Mouse (Mus musculus): Measurements from ENCODE around the gene Fam228b. TPM values are rescaled to one million over a fixed set of nuclear protein-coding genes. Genes with fewer than 3 reads are reported as not detected.
"Not testable (repeated sequence)": the region's sequence is repeated elsewhere in the genome, so short reads cannot be mapped to it uniquely, and the experiment has no call there.

Gene Fam228b
- polyA plus RNA-seq, 1 experiment from 2014 or later, result 4.8 TPM

- ATAC-seq (ENCODE audit: low read depth); H3K36me3 ChIP-seq; H3K27me3 ChIP-seq; H3K4me3 ChIP-seq; H3K4me1 ChIP-seq (replicated peaks); H3K4me2 ChIP-seq; H3K27ac ChIP-seq (replicated peaks); H3K9ac ChIP-seq; H3K9me3 ChIP-seq: not testable (repeated sequence)
- 92% methylated on average over 9 of the region's 9 CpGs for WGBS
These were observed 12.8 kb upstream of the Fam228b start for GRCm38 (mm10) chr12:4781725-4782404.

DNA sequence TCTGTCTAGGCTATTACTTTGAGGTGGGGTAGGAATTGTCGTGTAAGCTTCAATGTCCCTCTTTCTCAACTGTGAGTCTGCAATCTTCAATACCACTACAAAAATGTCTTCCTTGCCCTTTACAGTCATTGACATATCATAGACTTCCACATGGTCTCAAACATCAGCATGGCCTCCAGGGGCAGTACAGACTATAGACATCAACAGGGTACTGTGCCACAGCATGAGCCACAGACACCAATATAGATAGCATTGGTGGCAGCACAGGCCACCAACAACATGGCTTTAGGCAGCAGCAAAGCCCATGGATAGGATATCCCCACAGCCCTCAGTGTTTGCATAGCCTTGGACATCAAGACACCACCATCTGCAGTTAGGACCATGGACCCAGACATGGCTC, 12.2 kb upstream of the Fam228b start:
- Histone ChIP-seq H3K4me3 (no peak overlapping the region), H3K27me3 (no peaks in the 10 kb centered on the region), H3K9me3 (no peaks in the 10 kb centered on the region), H3K9ac (no peak overlapping the region), H3K4me2 (no peak overlapping the region), H3K4me1 (replicated peaks) (no peaks in the 10 kb centered on the region), H3K36me3 (no peaks in the 10 kb centered on the region), H3K27ac (replicated peaks) (no peak overlapping the region)
- WGBS, result 90% methylated on average over 1 of the region's 1 CpGs
- ATAC-seq (ENCODE audit: low read depth), result no peak

- Histone ChIP-seq H3K9me3 (no peaks in the 10 kb centered on the region), H3K4me2 (no peak overlapping the region), H3K36me3 (no peaks in the 10 kb centered on the region), H3K9ac (no peak overlapping the region), H3K4me3 (no peak overlapping the region), H3K27ac (replicated peaks) (no peak overlapping the region), H3K27me3 (no peaks in the 10 kb centered on the region), H3K4me1 (replicated peaks) (no peaks in the 10 kb centered on the region)
- no peak for ATAC-seq (ENCODE audit: low read depth)
- WGBS, result 78% methylated on average over 2 of the region's 2 CpGs
These were observed 11.2 kb upstream of the Fam228b start for GRCm38 (mm10) chr12:4780245-4780644.

- Histone ChIP-seq H3K9me3 (no peaks in the 10 kb centered on the region), H3K27me3 (no peaks in the 10 kb centered on the region), H3K4me1 (replicated peaks) (no peaks in the 10 kb centered on the region), H3K4me2 (no peak overlapping the region), H3K9ac (no peak overlapping the region), H3K36me3 (no peaks in the 10 kb centered on the region), H3K27ac (replicated peaks) (no peak overlapping the region), H3K4me3 (no peak overlapping the region)
- WGBS, result 92% methylated on average over 6 of the region's 6 CpGs
- ATAC-seq (ENCODE audit: low read depth), result no peak
These were observed 8.7 kb upstream of the Fam228b start for GRCm38 (mm10) chr12:4777734-4778133.

DNA sequence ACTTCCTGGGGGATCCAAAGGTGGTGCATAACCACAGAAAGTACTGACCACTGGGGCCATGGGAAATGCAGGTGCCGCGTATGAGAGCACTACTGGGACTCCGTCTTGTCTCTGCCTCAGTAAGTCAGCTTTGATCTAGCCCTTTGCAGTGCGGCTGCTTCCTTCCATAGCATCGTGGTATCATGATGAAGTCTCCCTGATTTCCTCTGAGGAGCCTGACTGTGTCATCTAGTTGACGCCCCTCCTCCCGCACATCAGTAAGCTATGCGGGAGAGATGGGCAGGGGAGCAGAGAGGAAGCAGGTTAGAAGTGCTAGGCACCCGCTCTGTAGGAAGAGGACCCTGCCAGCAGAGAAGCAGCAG, 6.5 kb upstream of the Fam228b start:
- Histone ChIP-seq H3K27me3 (no peaks in the 10 kb centered on the region), H3K4me2 (no peak overlapping the region), H3K27ac (replicated peaks) (no peak overlapping the region), H3K4me1 (replicated peaks) (no peaks in the 10 kb centered on the region), H3K9ac (no peak overlapping the region), H3K9me3 (no peaks in the 10 kb centered on the region), H3K4me3 (no peak overlapping the region), H3K36me3 (no peaks in the 10 kb centered on the region)
- no peak for ATAC-seq (ENCODE audit: low read depth)
- WGBS, result 82% methylated on average over 9 of the region's 9 CpGs

DNA sequence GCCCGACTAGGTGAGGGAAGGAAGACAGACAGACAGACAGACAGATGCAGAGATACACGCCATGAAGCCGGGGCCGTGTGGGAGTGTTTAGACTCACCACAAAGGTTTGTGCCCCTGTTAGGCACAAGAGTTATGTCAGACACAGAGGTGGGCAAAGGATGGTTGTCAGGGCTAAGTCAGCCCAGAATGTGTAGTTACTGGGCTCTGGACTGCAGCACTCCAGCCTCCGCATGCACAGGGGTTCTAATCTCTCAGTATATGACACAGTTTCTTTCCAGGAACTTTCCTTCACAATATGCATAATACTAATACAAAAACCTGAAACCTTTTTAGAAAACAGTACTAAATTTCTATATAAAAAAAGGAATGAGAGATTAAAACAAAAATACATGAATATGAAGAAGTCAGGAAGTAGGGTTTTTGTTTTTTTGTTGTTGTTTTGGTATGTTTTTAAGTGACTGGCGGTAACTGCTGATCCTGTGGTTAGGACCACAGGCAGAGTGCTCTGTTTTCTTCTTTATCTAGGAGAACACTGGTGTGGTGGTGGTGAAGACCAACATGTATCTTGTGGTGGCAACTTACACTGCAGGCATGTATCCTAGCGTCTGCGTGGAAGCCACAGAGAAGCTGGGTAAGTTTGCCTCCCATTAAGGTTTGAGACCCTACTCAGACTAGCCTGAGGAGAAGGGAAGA, 6.0 kb upstream of the Fam228b start:
- no peak overlapping the region for H3K9ac ChIP-seq
- no peak overlapping the region for H3K4me2 ChIP-seq
- no peak for ATAC-seq (ENCODE audit: low read depth)
- 90% methylated on average over 8 of the region's 8 CpGs for WGBS
- H3K27me3 ChIP-seq, result no peaks in the 10 kb centered on the region
- no peak overlapping the region for H3K27ac ChIP-seq (replicated peaks)
- no peaks in the 10 kb centered on the region for H3K4me1 ChIP-seq (replicated peaks)
- no peak overlapping the region for H3K4me3 ChIP-seq
- H3K9me3 ChIP-seq, result no peaks in the 10 kb centered on the region
- H3K36me3 ChIP-seq, result no peaks in the 10 kb centered on the region

GRCm38 (mm10) chr12:4769333-4769723, 261 bp upstream of the Fam228b start:
- peak; percentile 59 for ATAC-seq (ENCODE audit: low read depth)
- Histone ChIP-seq H3K9me3 (no peaks in the 10 kb centered on the region), H3K27ac (replicated peaks) (peak overlapping the region; percentile 95), H3K27me3 (no peaks in the 10 kb centered on the region), H3K4me1 (replicated peaks) (peaks cover 4% of the 10 kb centered on the region), H3K4me3 (peak overlapping the region; percentile 61), H3K36me3 (no peaks in the 10 kb centered on the region), H3K9ac (peak overlapping the region; percentile 82), H3K4me2 (peak overlapping the region; percentile 54)
- WGBS, result 17% methylated on average over 13 of the region's 13 CpGs

DNA sequence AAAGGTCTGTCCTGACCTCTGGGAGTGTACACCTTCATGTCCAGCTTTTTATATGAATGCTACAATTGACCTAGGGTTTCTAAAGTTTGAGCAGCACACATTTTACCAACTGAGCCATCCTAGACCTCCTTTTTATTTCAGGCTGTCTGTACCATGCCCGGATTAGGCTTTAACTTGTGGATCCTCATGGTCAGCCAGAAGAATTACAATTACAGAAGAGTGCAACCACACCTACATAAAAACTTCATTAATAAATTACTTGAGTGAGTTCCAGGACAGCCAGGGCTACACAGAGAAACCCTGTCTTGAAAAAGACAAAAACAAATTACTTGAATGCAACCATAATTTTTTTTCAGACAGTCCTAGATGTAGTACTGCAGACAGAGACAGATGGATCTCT, 12.0 kb downstream of the Fam228b start:
- Histone ChIP-seq H3K36me3 (no peaks in the 10 kb centered on the region), H3K27ac (replicated peaks) (no peak overlapping the region), H3K4me1 (replicated peaks) (no peaks in the 10 kb centered on the region), H3K27me3 (no peaks in the 10 kb centered on the region), H3K9ac (no peak overlapping the region), H3K4me3 (no peak overlapping the region), H3K4me2 (no peak overlapping the region), H3K9me3 (no peaks in the 10 kb centered on the region)
- ATAC-seq (ENCODE audit: low read depth), result no peak
- 72% methylated on average over 1 of the region's 1 CpGs for WGBS

DNA sequence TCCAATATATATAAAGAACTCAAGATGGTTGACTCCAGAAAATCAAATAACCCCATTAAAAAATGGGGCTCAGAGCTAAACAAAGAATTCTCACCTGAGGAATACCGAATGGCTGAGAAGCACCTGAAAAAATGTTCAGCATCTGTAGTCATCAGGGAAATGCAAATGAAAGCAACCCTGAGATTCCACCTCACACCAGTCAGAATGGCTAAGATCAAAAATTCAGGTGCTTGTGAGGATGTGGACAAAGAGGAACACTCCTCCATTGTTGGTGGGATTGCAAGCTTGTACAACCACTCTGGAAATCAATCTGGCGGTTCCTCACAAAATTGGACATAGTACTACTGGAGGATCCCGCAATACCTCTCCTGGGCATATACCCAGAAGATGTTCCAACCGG, 14.6 kb downstream of the Fam228b start:
- H3K4me3 ChIP-seq; ATAC-seq (ENCODE audit: low read depth); H3K27me3 ChIP-seq; H3K9me3 ChIP-seq; H3K36me3 ChIP-seq; H3K4me1 ChIP-seq (replicated peaks); H3K4me2 ChIP-seq; H3K9ac ChIP-seq; H3K27ac ChIP-seq (replicated peaks): not testable (repeated sequence)
- 90% methylated on average over 4 of the region's 4 CpGs for WGBS

DNA sequence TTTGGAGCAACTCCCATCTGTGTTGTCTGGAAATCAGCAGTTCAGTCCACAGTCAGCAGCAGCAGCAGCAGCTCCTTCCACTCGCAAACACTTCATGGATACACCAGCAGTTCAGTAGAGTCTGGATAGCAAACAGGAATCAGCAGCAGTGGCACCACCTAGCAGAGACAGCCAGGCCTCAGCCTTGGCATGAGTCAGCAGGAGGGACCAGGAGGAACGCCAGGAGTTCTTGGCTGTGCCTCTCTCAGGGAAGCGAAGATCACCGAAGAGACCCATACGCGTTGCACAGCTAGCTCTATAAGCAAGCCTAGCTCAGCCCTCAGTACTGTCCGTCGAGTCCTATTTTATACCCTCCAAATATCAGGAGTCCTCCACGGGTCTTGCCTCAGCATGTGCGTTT, 24.6 kb downstream of the Fam228b start:
- no peaks in the 10 kb centered on the region for H3K36me3 ChIP-seq
- no peaks in the 10 kb centered on the region for H3K9me3 ChIP-seq
- no peaks in the 10 kb centered on the region for H3K4me1 ChIP-seq (replicated peaks)
- 91% methylated on average over 10 of the region's 10 CpGs for WGBS
- ATAC-seq (ENCODE audit: low read depth), result no peak
- no peaks in the 10 kb centered on the region for H3K27me3 ChIP-seq
- no peak overlapping the region for H3K4me2 ChIP-seq
- H3K9ac ChIP-seq, result no peak overlapping the region
- H3K4me3 ChIP-seq, result no peak overlapping the region
- H3K27ac ChIP-seq (replicated peaks), result no peak overlapping the region

DNA sequence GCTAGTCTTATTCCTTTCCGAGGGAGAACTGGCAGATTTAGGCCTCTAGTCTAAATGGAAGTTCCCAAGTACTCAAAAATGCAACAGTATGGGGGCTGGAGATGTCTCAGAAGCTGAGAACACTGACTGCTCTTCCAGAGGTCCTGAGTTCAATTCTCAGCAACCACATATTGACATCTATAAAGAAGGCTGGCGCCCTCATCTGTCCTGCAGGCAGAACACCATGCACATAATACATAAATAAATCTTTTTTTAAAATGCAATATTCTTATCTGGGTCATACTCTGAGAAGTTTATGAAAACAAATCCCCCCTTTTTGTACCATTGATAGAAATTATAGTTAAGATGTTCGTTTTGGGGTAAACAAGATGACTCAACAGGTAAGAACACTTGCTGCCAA, 26.9 kb downstream of the Fam228b start:
- no peak for ATAC-seq (ENCODE audit: low read depth)
- Histone ChIP-seq H3K27ac (replicated peaks) (no peak overlapping the region), H3K9ac (no peak overlapping the region), H3K27me3 (no peaks in the 10 kb centered on the region), H3K4me2 (no peak overlapping the region), H3K4me1 (replicated peaks) (no peaks in the 10 kb centered on the region), H3K4me3 (no peak overlapping the region), H3K9me3 (no peaks in the 10 kb centered on the region), H3K36me3 (no peaks in the 10 kb centered on the region)
- 91% methylated on average over 3 of the region's 3 CpGs for WGBS

DNA sequence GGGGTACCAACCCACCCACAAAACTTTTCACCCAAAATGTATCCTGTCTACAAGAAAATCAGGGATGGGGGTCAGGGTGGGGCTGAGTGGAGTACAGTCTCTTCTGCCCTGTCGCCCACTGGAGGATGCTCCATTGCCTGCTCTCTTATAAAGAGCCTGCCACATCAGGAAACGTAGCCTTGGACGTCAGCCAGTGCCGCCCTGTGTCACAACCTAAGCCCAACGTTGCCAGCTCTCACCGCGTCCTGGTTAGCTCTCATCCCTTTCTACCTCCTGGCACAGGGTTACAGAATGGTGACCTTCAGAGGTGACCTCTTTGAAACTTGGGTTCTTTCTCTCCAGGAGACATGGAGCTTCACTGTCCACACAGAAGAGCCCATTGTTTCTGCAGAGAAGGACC, 28.2 kb downstream of the Fam228b start:
- Histone ChIP-seq H3K4me3 (no peak overlapping the region), H3K27ac (replicated peaks) (no peak overlapping the region), H3K36me3 (no peaks in the 10 kb centered on the region), H3K9me3 (no peaks in the 10 kb centered on the region), H3K4me2 (no peak overlapping the region), H3K9ac (no peak overlapping the region), H3K27me3 (no peaks in the 10 kb centered on the region), H3K4me1 (replicated peaks) (no peaks in the 10 kb centered on the region)
- no peak for ATAC-seq (ENCODE audit: low read depth)
- 78% methylated on average over 7 of the region's 7 CpGs for WGBS

DNA sequence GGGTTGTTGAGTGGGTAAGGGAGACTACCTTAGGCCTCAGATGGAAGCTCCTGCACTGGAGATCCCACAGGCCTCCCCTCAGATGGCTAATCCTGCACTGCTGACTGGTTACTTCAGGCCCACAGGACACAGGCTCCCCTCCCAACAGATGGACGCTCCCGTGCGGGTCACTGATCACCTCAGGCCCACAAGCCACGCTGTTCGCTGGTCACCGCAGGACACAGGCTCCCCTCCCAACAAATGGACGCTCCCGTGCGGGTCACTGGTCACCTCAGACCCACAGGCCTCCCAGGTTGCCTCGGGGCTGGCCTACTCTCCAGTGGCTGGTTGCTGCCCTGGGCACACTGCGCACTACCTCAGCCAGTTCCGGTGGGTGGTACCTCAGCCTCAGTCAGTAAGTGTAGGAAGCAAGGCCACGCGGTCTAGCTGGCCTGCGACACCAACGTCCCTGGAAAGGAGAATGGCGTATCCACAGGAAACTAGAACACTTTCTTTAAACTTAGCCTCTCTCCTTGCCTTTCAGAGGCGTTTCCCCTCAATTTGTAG, 31.0 kb downstream of the Fam228b start, which contains the start of gene Fam228a:
Gene Fam228a (minus strand): TSS at position 400 of the 546 bp plus-strand sequence.
- ATAC-seq (ENCODE audit: low read depth), result no peak
- Histone ChIP-seq H3K9me3 (no peaks in the 10 kb centered on the region), H3K9ac (no peak within 1 kb of the TSS), H3K27ac (replicated peaks) (no peak within 1 kb of the TSS), H3K4me3 (no peak within 1 kb of the TSS), H3K4me2 (no peak within 1 kb of the TSS), H3K36me3 (no peaks in the 10 kb centered on the region), H3K4me1 (replicated peaks) (no peaks in the 10 kb centered on the region), H3K27me3 (no peaks in the 10 kb centered on the region)
- 87% methylated on average over 18 of the region's 18 CpGs for WGBS
